Mouse (Mus musculus) forebrain, embryonic 10.5 days (tissue): ENCODE results near the gene Tigd3. TPM values are rescaled to one million over a fixed set of nuclear protein-coding genes. Genes with fewer than 3 reads are reported as not detected.

Experiments used
- DNase-seq: peaks from one replicate; pipeline ENCODE4 v3.0.0-alpha.2; 2017; ENCODE audit warnings: low spot score; ENCODE audit errors: extremely low spot score
- H3K27ac ChIP-seq: fragments of 300-500 bp; sonication (generic); 2 replicates; pipeline ENCODE4 v1.5.1; 2016; ENCODE audit warnings: mild to moderate bottlenecking
- H3K27me3 ChIP-seq: fragments of 300-500 bp; sonication (generic); 2 replicates; pipeline ENCODE4 v1.6.1; 2016; ENCODE audit warnings: mild to moderate bottlenecking; ENCODE audit not compliant: poor library complexity, severe bottlenecking
- H3K36me3 ChIP-seq: fragments of 300-500 bp; sonication (generic); replicated peaks from 2 replicates; pipeline ENCODE4 v1.6.1; 2016; ENCODE audit warnings: mild to moderate bottlenecking, moderate library complexity
- H3K4me1 ChIP-seq: fragments of 300-500 bp; sonication (generic); 2 replicates; pipeline ENCODE4 v1.6.1; 2016
- H3K4me3 ChIP-seq: fragments of 300-500 bp; sonication (generic); 2 replicates; pipeline ENCODE4 v1.5.1; 2016; ENCODE audit warnings: mild to moderate bottlenecking, moderate library complexity
- H3K9me3 ChIP-seq: fragments of 300-500 bp; sonication (generic); 2 replicates; pipeline ENCODE4 v1.6.1; 2016; ENCODE audit warnings: mild to moderate bottlenecking, moderate library complexity
- WGBS: fragments of 180-500 bp; shearing (Covaris S2); methylation state at CpG from one replicate; pipeline ENCODE4 v1.1.7; 2016; 5-methylcytosine and 5-hydroxymethylcytosine counted together
- polyA plus RNA-seq: library from polyadenylated mRNA; unstranded; fragments of >200 nt; fragmentation: Nextera tagmentation; extraction: Ambion mirVana; gene quantifications from 2 replicates; pipeline ENCODE4 v1.2.1, GENCODE M21; 2016

The Tigd3 gene
- polyA plus RNA-seq, 1 experiment from 2014 or later, result 9.0 TPM

DNA sequence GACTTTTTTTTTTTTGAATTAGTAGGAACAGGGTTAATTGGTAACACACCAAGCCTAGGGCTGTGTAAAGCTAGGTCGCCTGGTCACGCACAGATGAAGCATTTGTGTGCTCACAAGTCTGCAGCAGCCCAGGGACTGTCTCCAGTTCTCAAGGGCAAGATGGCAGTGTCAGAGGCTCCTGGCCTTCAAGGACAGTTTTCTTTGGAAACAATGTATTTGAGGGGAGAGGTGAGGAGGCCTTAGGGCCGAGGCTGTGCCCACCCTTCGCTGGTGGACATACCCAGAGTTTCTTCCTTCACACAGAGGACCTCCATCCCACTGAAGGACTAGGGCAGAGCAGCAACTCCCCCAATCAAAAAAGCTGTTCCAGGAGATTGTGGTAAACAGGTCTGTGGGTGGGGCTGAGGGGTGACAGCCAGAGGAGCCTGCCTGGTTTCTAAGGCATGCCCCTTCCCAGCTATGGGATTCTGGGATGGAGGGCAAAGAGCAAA is 46.6 kb downstream of the Tigd3 start:
- Histone ChIP-seq H3K36me3 (peaks cover 16% of the 10 kb centered on the region), H3K27ac (peak overlapping the region; percentile 91), H3K4me1 (peaks cover 94% of the 10 kb centered on the region), H3K9me3 (no peaks in the 10 kb centered on the region), H3K4me3 (peak overlapping the region; percentile 48), H3K27me3 (no peaks in the 10 kb centered on the region)
- 36% methylated on average over 4 of the region's 4 CpGs for WGBS
- no peak for DNase-seq

DNA sequence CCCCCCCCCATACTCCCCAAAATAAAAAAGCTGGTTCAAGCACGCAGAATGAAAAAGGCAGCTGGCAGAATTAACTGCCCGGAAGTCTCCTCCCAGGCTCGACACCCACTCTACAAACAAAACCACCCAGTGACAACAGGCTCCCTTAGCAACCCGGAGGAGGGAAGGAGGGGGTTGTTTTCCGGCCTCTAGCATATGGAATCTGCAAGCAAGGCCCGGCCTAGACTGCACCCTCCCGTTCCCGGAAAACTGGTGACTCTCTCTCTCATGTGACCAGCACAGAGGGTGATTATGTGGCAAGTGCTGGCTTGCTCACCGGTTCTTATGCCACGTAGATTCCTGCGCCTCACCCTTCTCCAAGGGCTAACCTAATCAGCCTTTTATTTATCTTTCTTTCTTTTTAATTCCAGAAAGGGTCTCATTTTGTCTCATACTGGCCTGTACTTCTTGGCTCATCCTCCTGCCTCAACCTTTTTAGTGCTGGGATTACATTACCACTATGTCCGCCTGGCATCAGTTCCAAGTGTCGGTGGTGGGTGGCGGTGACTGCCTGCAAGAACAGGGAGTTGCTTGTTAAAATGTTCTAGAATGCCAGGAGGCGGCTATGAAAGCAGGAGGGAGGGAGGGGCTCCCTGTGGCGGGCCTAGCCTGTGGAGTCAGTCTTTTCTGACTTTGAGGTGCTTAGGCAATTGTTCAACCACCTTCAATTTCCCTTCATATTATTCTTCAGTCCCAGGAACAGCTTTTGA is 47.2 kb downstream of the Tigd3 start:
- peaks cover 10% of the 10 kb centered on the region for H3K36me3 ChIP-seq
- peak overlapping the region; percentile 91 for H3K27ac ChIP-seq
- DNase-seq, result peak; percentile 87
- H3K27me3 ChIP-seq, result no peaks in the 10 kb centered on the region
- peak overlapping the region; percentile 48 for H3K4me3 ChIP-seq
- WGBS, result 4% methylated on average over 16 of the region's 16 CpGs
- no peaks in the 10 kb centered on the region for H3K9me3 ChIP-seq
- H3K4me1 ChIP-seq, result peaks cover 95% of the 10 kb centered on the region

DNA sequence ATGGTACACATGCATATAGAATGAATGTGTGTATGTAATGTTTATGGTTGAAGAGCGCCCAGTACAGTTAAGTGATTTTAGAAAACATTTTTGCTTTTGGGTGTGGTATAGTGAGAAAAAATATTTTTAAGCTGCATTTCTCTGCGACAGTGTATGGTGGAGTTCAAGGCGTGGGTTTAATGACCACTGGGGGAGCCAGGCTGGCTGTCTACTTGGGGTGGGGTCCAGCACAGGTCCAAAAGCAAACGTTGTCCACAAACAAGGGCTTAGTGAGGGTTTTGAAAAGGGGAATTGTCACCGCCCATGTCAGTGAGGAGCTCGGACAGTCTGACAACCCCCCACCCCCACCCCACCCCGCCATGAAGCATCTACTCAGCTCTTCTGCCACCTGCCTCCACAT is 47.8 kb downstream of the Tigd3 start:
- H3K27ac ChIP-seq, result peak overlapping the region; percentile 91
- WGBS, result 4% methylated on average over 7 of the region's 7 CpGs
- no peaks in the 10 kb centered on the region for H3K9me3 ChIP-seq
- no peaks in the 10 kb centered on the region for H3K27me3 ChIP-seq
- H3K4me3 ChIP-seq, result peak overlapping the region; percentile 48
- H3K4me1 ChIP-seq, result peaks cover 95% of the 10 kb centered on the region
- H3K36me3 ChIP-seq, result peaks cover 5% of the 10 kb centered on the region; the same call in 1 of the 2 replicates
- no peak for DNase-seq

DNA sequence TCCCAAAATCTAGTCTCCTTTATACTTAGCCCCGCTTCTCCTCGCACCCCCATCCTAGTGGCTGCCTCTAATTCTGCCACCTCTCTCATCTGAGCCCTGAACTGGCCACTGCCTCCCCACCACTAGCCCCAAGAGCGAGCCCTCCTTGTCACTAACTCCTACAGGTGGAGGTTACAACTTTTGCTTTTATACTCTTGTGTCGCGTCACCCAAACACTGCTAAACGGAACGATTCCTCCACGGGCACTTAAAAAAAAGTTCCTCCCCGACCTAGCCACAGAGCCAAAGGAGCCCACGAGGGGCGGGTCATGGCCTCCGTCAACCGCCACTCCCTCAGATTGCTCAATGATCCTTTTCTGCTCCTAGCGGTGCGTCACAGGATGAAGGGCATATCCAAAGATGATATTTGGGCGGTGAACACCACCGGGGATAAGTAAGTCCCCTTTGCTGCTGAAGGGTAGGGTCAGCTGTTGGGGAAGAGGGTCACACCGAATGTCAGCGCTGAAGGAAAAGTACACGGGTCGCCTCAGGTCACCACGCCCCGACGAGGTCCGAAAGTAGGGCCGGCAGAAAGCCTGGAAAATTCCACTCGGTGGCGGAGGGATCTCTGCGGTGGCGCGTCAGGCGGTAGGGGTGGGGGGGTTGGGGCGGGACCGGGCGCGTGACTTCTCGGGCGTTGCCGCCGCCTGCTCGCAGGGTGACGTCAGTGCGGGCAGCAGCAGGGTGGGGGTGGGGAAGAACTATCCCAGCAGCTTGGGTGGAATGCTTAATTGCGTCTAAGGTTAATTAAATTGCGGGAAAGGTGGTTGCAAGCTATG is 48.4 kb downstream of the Tigd3 start:
- Histone ChIP-seq H3K4me1 (peaks cover 100% of the 10 kb centered on the region), H3K27me3 (no peaks in the 10 kb centered on the region), H3K4me3 (peak overlapping the region; percentile 48), H3K27ac (peak overlapping the region; percentile 91), H3K36me3 (no peaks in the 10 kb centered on the region), H3K9me3 (no peaks in the 10 kb centered on the region)
- WGBS, result 7% methylated on average over 45 of the region's 45 CpGs
- peak; percentile 96 for DNase-seq

DNA sequence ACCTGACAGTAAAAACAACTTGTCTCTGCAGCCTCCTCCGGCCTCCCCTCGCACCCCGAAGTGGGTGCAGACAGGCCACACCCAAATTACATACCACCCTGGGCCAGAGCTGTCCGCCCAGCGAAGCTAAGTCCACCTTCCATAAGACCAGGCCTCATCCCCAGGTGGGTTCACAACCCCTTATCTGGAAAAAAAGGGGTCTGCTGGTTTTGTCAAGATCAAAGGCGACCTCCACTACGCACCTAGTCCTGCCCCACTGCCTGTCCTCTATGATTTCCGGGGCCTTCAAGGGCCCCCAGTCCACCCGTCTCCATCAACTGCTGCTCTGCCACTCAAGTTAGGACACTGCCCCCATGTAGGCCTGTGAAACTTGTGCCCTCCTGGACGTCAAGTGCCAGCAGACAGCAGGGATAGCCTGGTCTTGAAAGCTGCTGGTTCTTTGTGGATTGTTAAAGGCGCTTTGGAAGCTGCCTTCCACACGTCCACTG is 49.1 kb downstream of the Tigd3 start:
- no peak for DNase-seq
- Histone ChIP-seq H3K27ac (peak overlapping the region; percentile 91), H3K4me3 (peak overlapping the region; percentile 48), H3K36me3 (no peaks in the 10 kb centered on the region), H3K27me3 (no peaks in the 10 kb centered on the region), H3K9me3 (no peaks in the 10 kb centered on the region), H3K4me1 (peaks cover 96% of the 10 kb centered on the region)
- WGBS, result 85% methylated on average over 12 of the region's 12 CpGs

DNA sequence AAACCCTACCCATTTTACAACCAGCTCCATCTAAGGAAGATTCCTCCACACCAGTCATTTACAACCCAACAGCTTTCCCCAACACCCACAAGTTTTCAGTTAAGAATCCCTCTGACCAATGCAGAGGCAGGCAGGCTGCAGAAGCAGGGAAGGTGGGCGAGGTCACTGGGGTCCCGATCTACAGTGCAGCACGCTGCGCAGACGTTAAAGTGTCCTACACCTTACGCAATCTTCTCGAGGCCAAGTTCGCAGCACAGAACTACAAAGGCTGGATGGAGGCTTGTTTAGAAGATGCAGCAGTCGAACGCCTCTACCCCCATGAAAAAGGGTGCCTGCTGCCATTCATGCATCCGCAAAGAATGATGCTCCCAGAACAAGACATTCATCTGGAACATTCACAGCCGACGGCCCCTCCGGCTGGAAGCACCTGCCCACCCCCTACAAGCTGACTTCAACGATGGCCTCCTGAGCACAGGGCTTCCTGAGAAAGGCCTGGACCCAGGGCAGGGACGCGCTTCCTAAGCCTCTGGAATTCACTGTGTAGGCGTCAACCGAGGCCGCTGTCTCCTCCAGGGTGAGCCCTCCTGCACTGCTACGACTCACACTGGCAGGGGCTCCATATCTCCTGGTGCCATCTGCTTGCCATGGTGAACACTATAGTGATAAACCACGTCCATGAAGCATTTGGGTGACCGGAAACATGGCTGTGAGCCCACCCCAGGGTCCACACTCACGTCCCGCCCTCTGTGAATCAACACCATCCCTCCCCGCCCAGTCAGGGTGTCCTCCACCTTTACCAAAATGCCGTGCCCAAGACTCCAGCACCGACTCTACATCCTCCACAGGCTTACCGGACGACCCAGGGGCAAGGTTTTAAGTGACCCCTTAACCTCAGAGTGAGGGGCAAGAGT is 49.9 kb downstream of the Tigd3 start:
- no peak for DNase-seq
- Histone ChIP-seq H3K36me3 (no peaks in the 10 kb centered on the region), H3K27ac (peak overlapping the region; percentile 91), H3K4me1 (peaks cover 88% of the 10 kb centered on the region), H3K9me3 (no peaks in the 10 kb centered on the region), H3K4me3 (peak overlapping the region; percentile 48), H3K27me3 (no peaks in the 10 kb centered on the region)
- WGBS, result 90% methylated on average over 30 of the region's 30 CpGs

DNA sequence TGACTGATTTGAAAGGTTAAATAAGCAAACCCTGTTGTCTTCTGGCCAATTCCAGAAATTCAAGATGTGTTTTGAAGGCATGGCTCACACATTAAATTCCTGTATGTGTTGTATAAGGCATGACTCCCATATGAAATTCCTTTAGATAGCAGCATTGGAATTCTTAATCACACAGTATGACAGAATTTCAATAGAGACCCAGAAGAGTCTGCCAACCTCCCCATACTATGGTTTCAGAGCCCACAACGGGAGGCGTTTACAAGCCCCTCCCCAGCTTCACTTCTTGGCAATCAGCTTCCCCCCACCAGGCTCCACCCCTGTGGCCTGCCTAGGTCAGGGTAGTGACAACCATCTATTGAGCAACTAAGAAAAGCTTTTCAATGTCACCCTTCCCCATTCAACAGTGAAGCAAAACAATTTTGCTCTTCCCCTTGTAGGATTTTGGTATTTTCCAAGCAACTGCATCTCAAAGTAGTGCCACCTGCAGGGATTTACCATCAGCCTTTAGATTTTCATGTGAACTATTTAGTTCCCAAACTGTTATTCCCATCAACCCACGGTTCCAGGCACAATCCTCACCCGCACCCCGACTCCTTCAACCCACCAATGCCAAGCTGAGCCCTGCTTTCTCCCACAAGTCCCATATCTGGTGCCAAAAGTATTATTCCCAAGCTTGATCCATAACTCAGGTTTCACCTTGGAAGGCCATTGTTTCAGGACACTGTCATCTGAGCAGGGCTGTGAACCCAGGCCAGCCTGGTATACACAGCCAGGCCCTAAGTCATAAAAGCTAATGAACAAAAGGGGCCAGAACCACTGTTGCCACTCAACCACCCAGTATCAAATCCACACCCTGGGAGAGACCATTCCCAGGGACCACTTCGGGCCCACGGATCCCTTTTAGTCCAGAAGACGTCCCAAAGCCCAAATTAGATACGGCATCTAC is 50.9 kb downstream of the Tigd3 start:
- Histone ChIP-seq H3K9me3 (no peaks in the 10 kb centered on the region), H3K27me3 (no peaks in the 10 kb centered on the region), H3K36me3 (no peaks in the 10 kb centered on the region), H3K4me1 (peaks cover 86% of the 10 kb centered on the region), H3K4me3 (peak overlapping the region; percentile 21; the same call in 1 of the 2 replicates), H3K27ac (peak overlapping the region; percentile 91)
- WGBS, result 71% methylated on average over 9 of the region's 9 CpGs
- no peak for DNase-seq

DNA sequence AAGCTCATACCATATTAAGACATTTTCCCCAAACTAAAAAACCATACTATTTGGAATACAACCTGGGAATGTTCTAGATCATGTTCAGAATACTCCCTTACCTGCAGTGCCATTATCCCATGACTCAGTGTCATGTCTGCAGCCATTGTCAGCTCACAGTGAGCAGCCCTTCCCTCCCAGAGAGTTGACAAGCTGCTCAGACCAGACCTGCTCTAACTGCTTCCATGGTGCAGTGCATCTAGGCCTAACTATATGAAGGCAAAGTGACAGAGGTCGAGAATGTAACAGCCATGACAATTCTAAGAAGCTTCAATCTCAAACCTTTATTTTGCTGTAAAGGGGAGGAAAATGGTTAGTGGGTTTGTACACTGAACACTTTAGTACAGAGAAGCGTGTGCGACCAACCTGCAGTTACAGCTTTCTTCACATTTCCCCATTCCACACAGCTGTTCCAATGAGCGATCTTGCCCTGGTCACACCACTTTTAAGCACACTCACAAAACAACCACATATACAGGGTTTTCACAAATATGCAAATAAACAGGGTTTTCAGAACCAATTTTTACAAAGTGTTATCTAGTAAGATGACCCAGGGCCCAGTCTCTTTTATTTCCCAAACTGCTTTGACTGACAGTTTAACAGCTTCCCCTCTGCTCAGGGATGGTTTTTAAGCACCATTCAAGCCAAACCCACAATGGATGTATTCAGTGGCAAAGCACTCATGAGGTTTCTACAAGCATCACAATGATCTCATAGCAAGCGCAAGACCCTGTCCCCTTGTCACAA is 51.8 kb downstream of the Tigd3 start:
- Histone ChIP-seq H3K27me3 (no peaks in the 10 kb centered on the region), H3K4me1 (peaks cover 78% of the 10 kb centered on the region), H3K36me3 (no peaks in the 10 kb centered on the region), H3K9me3 (no peaks in the 10 kb centered on the region), H3K4me3 (peak overlapping the region; percentile 21; the same call in 1 of the 2 replicates), H3K27ac (peak overlapping the region; percentile 91)
- no peak for DNase-seq
- WGBS, result 77% methylated on average over 5 of the region's 5 CpGs

DNA sequence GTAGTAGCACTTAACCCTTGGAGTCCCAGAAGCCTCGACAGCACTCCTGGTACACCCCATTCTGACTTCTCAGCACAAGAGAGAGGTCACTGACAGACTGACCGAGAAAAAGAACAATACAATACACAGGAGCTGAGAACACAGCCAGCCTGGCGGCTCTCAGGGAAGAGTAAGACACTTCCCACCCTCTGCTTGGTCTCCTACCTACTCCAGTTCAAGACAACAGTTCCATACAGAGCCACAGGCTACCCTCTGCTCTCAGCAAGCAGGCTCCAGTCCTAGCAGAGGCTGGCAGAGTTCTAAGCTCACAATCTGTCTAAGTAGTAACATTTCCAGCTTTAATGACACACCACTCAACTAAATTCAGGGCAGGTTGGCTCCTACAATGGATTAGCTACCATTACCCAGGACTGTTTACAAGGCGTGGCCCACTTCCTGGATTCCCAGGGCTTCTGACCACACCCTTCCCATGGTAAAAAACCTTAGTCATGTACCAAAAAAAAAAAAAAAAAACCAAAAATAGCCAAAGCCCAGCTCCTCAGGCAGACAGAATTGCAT is 52.5 kb downstream of the Tigd3 start:
- WGBS, result 60% methylated on average over 4 of the region's 4 CpGs
- Histone ChIP-seq H3K4me1 (peaks cover 74% of the 10 kb centered on the region), H3K9me3 (no peaks in the 10 kb centered on the region), H3K27ac (peak overlapping the region; percentile 56; the same call in 1 of the 2 replicates), H3K27me3 (no peaks in the 10 kb centered on the region), H3K36me3 (no peaks in the 10 kb centered on the region), H3K4me3 (peak overlapping the region; percentile 7; the same call in 1 of the 2 replicates)
- DNase-seq, result no peak
